Mouse (Mus musculus) kidney, adult 2 months (tissue): Measurements from ENCODE around the gene Vmn1r123. TPM values are rescaled to one million over a fixed set of nuclear protein-coding genes. Genes with fewer than 3 reads are reported as not detected.
"Not testable (repeated sequence)": the region's sequence is repeated elsewhere in the genome, so short reads cannot be mapped to it uniquely, and the experiment has no call there.

Source experiments
- DNase-seq: peaks from one replicate; pipeline ENCODE4 v3.0.0; 2021
- H3K27ac ChIP-seq: fragments of 200-500 bp; 2 replicates; pipeline ENCODE4 v1.5.1; 2012; ENCODE audit warnings: low read depth, low read length, control low read depth, inconsistent platforms; ENCODE audit not compliant: insufficient read depth
- H3K27me3 ChIP-seq: fragments of 200-500 bp; replicated peaks from 2 replicates; pipeline ENCODE4 v1.6.1; 2012; ENCODE audit warnings: mild to moderate bottlenecking, moderate library complexity, low read length, inconsistent platforms; ENCODE audit not compliant: control insufficient read depth, insufficient read depth
- H3K36me3 ChIP-seq: fragments of 200-500 bp; 2 replicates; pipeline ENCODE4 v1.6.1; 2012; ENCODE audit warnings: mild to moderate bottlenecking, moderate library complexity, low read length, inconsistent platforms; ENCODE audit not compliant: control insufficient read depth, insufficient read depth
- H3K4me1 ChIP-seq: fragments of 200-500 bp; 2 replicates; pipeline ENCODE4 v1.6.1; 2011; ENCODE audit warnings: low read length; ENCODE audit not compliant: control insufficient read depth, insufficient read depth
- H3K4me3 ChIP-seq: fragments of 200-500 bp; 2 replicates; pipeline ENCODE4 v1.5.1; 2011; ENCODE audit warnings: mild to moderate bottlenecking, low read depth, low read length, control low read depth; ENCODE audit not compliant: insufficient read depth
- WGBS: fragments of 180-500 bp; shearing (Covaris S2); methylation state at CpG from one replicate; pipeline ENCODE4 v1.1.7; 2018; 5-methylcytosine and 5-hydroxymethylcytosine counted together
- polyA plus RNA-seq: library from polyadenylated mRNA; depleted of rRNA; stranded (reverse); fragments of >200 nt; gene quantifications from 2 replicates; pipeline ENCODE4 v1.2.3, GENCODE M21; 2012; rRNA removed

Vmn1r123 gene
- polyA plus RNA-seq, result not detected in 2 replicates

GRCm38 (mm10) chr7:21161885-21162284 is at the start of gene Vmn1r123:
Gene Vmn1r123 (plus strand): TSS chr7:21162185.
- 11% methylated on average over 1 of the region's 3 CpGs for WGBS
- not testable (repeated sequence) for H3K4me1 ChIP-seq, H3K4me3 ChIP-seq, H3K27ac ChIP-seq, DNase-seq, H3K27me3 ChIP-seq, H3K36me3 ChIP-seq

- WGBS, result 72% methylated on average over 3 of the region's 3 CpGs
- H3K27ac ChIP-seq, H3K4me1 ChIP-seq, H3K27me3 ChIP-seq, H3K36me3 ChIP-seq, H3K4me3 ChIP-seq, DNase-seq: not testable (repeated sequence)
Measured at GRCm38 (mm10) chr7:21134028-21134427, 28.0 kb upstream of the Vmn1r123 start, which contains the start of gene Vmn1r122. Gene Vmn1r122 (minus strand): TSS chr7:21134128.

GRCm38 (mm10) chr7:21190323-21190722 is 28.3 kb downstream of the Vmn1r123 start, which contains the start of gene Gm5157:
Gene Gm5157 (minus strand): TSS chr7:21190423.
- not testable (repeated sequence) for H3K27ac ChIP-seq, H3K27me3 ChIP-seq, H3K4me3 ChIP-seq, H3K36me3 ChIP-seq, DNase-seq, H3K4me1 ChIP-seq
- WGBS, result 36% methylated on average over 1 of the region's 2 CpGs

Other genes with a start within 250 kb of the Vmn1r123 start
- not detected in 2 replicates for gene Vmn1r118, start 249.8 kb upstream of the Vmn1r123 start, polyA plus RNA-seq
- not detected in 2 replicates for gene Vmn1r119, start 149.7 kb upstream of the Vmn1r123 start, polyA plus RNA-seq
- not detected in 2 replicates for gene Vmn1r120, start 108.4 kb upstream of the Vmn1r123 start, polyA plus RNA-seq
- not detected in 2 replicates for gene Vmn1r121, start 63.7 kb upstream of the Vmn1r123 start, polyA plus RNA-seq
- gene Vmn1r122, start 28.1 kb upstream of the Vmn1r123 start, polyA plus RNA-seq, result not detected in 2 replicates
- not detected in 2 replicates for gene Gm5157, start 28.2 kb downstream of the Vmn1r123 start, polyA plus RNA-seq
- not detected in 2 replicates for gene Vmn1r124, start 98.4 kb downstream of the Vmn1r123 start, polyA plus RNA-seq
- gene Vmn1r125, start 110.0 kb downstream of the Vmn1r123 start, polyA plus RNA-seq, result not detected in 2 replicates
- not detected in 2 replicates for gene Vmn1r126, start 139.3 kb downstream of the Vmn1r123 start, polyA plus RNA-seq
- not detected in 2 replicates for gene Vmn1r127, start 157.7 kb downstream of the Vmn1r123 start, polyA plus RNA-seq
- not detected in 2 replicates for gene Vmn1r128, start 187.2 kb downstream of the Vmn1r123 start, polyA plus RNA-seq
- gene Vmn1r129, start 199.1 kb downstream of the Vmn1r123 start, polyA plus RNA-seq, result not detected in 2 replicates